Mouse (Mus musculus) erythroblast, embryonic 14.5 days (primary cell): ENCODE results near the gene Nlk.

Source experiments
- GATA1 ChIP-seq: IDR thresholded peaks from 2 replicates; pipeline ENCODE4 v1.6.1; 2012; ENCODE audit warnings: low read length, inconsistent platforms, mixed read lengths
- TAL1 ChIP-seq: IDR thresholded peaks from 3 replicates; pipeline ENCODE4 v1.6.1; 2012; ENCODE audit warnings: low read length, inconsistent platforms, mixed read lengths

- TF ChIP-seq GATA1, result no peak
- TF ChIP-seq TAL1, result no peak
Measured at GRCm38 (mm10) chr11:78649143-78649542, 48.0 kb downstream of the Nlk start.
